Mouse (Mus musculus) ES-E14 (cell line): Measurements from ENCODE around the gene Erv3. TPM values are rescaled to one million over a fixed set of nuclear protein-coding genes. Genes with fewer than 3 reads are reported as not detected.

Experiments used
- DNase-seq: peaks from one replicate; pipeline ENCODE4 v3.0.0-alpha.2; 2013; ENCODE audit warnings: low read depth, low spot score
- H3K27ac ChIP-seq: 2 replicates; pipeline ENCODE4 v1.5.1; 2012; ENCODE audit warnings: low read depth, mild to moderate bottlenecking, low read length, moderate library complexity, mixed read lengths; ENCODE audit not compliant: poor library complexity, insufficient read depth, severe bottlenecking
- H3K36me3 ChIP-seq: 2 replicates; pipeline ENCODE4 v1.6.1; 2012; ENCODE audit warnings: mild to moderate bottlenecking, low read length, moderate library complexity, mixed read lengths; ENCODE audit not compliant: control insufficient read depth, poor library complexity, insufficient read depth, severe bottlenecking
- H3K4me1 ChIP-seq, 2 experiments: fragments of 150-350 bp in 1 of 2; sonication (generic) in 1 of 2; 2 replicates each; pipeline ENCODE4 v1.6.1; 2012; ENCODE audit warnings: low read length in 2 of 2, mild to moderate bottlenecking in 1 of 2, mixed read lengths in 1 of 2; ENCODE audit not compliant: control insufficient read depth in 2 of 2, insufficient read depth in 2 of 2, poor library complexity in 1 of 2
- H3K4me3 ChIP-seq, 2 experiments: fragments of 150-350 bp in 1 of 2; sonication (generic) in 1 of 2; 2 replicates each; pipeline ENCODE4 v1.5.1; 2012; ENCODE audit warnings: low read length in 2 of 2, low read depth in 1 of 2, mild to moderate bottlenecking in 1 of 2, mixed read lengths in 1 of 2; ENCODE audit not compliant: insufficient read depth in 1 of 2, poor library complexity in 1 of 2, severe bottlenecking in 1 of 2
- H3K9ac ChIP-seq: 2 replicates; pipeline ENCODE4 v1.6.1; 2012; ENCODE audit warnings: low read depth, mild to moderate bottlenecking, low read length, mixed read lengths; ENCODE audit not compliant: poor library complexity, insufficient read depth, severe bottlenecking
- H3K9me3 ChIP-seq: fragments of 150-350 bp; sonication (generic); 2 replicates; pipeline ENCODE4 v1.6.1; 2012; ENCODE audit warnings: low read depth, mild to moderate bottlenecking, low read length; ENCODE audit not compliant: control insufficient read depth, insufficient read depth
- CHD2 ChIP-seq: IDR thresholded peaks from 2 replicates; pipeline ENCODE4 v1.6.1; 2014; ENCODE audit warnings: mild to moderate bottlenecking, low read depth, low read length, inconsistent platforms
- HCFC1 ChIP-seq: IDR thresholded peaks from 2 replicates; pipeline ENCODE4 v1.6.1; 2012; ENCODE audit warnings: low read length, inconsistent platforms, borderline replicate concordance; ENCODE audit not compliant: insufficient read depth
- MAFK ChIP-seq: IDR thresholded peaks from 2 replicates; pipeline ENCODE4 v1.6.1; 2014; ENCODE audit warnings: mild to moderate bottlenecking, low read depth, low read length, inconsistent platforms; ENCODE audit not compliant: insufficient read depth
- ZC3H11A ChIP-seq: IDR thresholded peaks from 2 replicates; pipeline ENCODE4 v1.6.1; 2012; ENCODE audit warnings: low read depth, mild to moderate bottlenecking, inconsistent platforms, low read length, borderline replicate concordance
- ZNF384 ChIP-seq: IDR thresholded peaks from 2 replicates; pipeline ENCODE4 v1.6.1; 2012; ENCODE audit warnings: low read depth, low read length, inconsistent platforms
- in situ Hi-C, 2 experiments: fragments of 600-800 bp; cut with MboI; formaldehyde crosslinking; loops; one replicate each; pipeline ENCODE4 v1.15.1; 2025; ENCODE audit warnings: low sequenced_read_pairs in 2 of 2, inconsistent platforms in 1 of 2; ENCODE audit not compliant: unreplicated experiment in 2 of 2
- total RNA-seq: library from RNA; depleted of rRNA; stranded (reverse); fragments of 300-350 nt; gene quantifications from 2 replicates; pipeline ENCODE4 v1.2.3, GENCODE M21; 2012

Gene Erv3
- total RNA-seq, 1 experiment, result not detected

DNA sequence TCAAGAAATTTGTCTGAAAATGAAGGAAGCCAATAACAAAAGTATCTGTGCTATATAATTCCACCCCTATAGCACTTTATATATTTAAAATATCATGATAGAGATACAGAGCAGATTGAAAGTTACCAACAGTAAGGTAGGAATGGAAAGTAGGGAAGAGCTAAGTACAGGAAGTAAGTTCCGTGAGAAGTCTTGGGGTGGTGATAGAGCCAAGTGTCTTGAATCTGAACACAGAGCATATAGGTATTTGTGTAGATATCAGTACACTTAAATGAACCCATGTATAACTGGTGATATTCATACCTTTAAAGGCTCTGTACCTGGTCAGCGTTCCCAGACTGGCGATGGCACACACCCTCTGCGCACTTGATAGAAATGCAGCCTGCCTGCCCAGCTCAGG, 9.5 kb downstream of the Erv3 start:
- in situ Hi-C loops, result no loop called here
- H3K27ac ChIP-seq, result no peak overlapping the region

DNA sequence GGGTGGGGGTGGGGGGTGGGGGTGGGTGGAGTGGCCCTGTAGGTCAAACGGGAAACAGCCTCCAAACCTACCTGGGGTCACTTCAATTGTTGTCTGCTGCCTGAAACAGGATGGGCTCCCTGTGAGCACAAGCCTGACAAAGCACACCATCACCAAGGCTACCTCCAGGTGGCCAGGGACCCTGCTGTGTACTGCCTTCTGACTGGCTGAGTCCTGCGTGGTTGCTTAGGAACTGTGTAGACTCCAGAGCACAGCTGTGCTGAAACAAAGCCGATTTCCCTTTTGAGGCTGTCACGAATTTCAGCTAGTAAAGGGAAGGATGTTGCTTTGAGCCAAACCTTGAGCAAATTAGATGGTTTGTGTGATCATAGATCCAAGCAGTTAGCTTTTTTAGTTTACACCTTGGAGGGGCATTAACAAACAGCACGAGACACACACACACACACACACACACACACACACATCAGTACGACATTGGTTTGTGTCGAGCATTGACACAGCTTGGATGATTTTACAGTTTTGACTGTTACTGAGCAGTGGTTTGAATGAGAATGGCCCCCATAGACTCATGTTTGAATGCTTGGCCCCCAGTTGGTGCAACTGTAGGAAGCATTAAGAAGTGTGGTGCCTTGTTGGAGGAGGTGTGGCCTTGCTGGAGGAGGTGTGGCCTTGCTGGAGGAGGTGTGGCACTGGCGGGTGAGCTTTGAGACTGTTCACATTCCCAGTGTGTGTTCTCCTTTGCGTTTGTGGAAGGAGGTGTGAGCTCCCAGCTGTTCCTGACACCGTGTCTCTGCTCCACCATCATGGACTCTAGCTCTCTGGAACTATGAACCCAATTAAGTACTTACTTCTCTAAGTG, 11.8 kb downstream of the Erv3 start:
- in situ Hi-C loops, result loop anchor here in 1 of 2 experiments (25.0 kb wide), 1 partner anchor 390 kb away; the partner anchor contains the start of gene Tmem230
- peak; percentile 89 for DNase-seq
- Histone ChIP-seq H3K27ac (peak overlapping the region; percentile 98), H3K9me3 (no peaks in the 10 kb centered on the region), H3K36me3 (no peaks in the 10 kb centered on the region), H3K4me3 (peak overlapping the region; percentile 41 to 47; a peak in 3 of 4 replicates), H3K4me1 (peaks cover 15 to 23% of the 10 kb centered on the region in 2 experiments), H3K9ac (peak overlapping the region; percentile 53; the same call in 1 of the 2 replicates)
- TF ChIP-seq HCFC1 (no peak), MAFK (0 out of 2 replicates have a peak, but pooled peaks have one; percentile 2)

More for the DNA sequence above, 9.5 kb downstream of the Erv3 start:
- H3K4me3 ChIP-seq, result no peak overlapping the region
- no peaks in the 10 kb centered on the region for H3K9me3 ChIP-seq
- H3K4me1 ChIP-seq, result peaks cover 14 to 17% of the 10 kb centered on the region in 2 experiments
- H3K9ac ChIP-seq, result no peak overlapping the region
- no peaks in the 10 kb centered on the region for H3K36me3 ChIP-seq
- no peak for DNase-seq
- TF ChIP-seq ZC3H11A (no peak), MAFK (no peak), ZNF384 (no peak), CHD2 (no peak), HCFC1 (no peak)

DNA sequence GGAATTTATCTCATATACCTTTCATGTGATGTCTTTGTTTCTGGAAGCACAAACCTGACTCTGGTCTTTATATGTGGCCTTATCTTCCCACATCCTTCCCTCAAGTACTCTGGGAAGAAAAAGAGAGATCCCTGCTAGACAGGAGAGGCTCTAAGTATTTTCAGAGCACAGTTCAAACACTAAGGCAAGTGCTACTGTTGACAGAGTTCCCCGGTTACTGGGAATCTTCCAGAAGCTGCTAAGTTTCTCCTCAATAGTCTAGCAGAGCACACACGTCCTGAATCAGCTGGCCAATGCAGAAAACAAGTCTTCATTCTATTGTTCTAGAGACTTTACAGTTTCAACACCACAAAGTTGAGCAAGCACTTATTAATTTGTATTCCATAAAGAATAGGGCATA, 12.7 kb downstream of the Erv3 start:
- no peak for DNase-seq
- Histone ChIP-seq H3K9ac (no peak overlapping the region), H3K4me1 (peaks cover 17 to 31% of the 10 kb centered on the region in 2 experiments), H3K36me3 (no peaks in the 10 kb centered on the region), H3K27ac (peak overlapping the region; percentile 99; the same call in 1 of the 2 replicates), H3K4me3 (no peak overlapping the region), H3K9me3 (no peaks in the 10 kb centered on the region)
- in situ Hi-C loops, result loop anchor here in 1 of 2 experiments (25.0 kb wide), 1 partner anchor 390 kb away; the partner anchor contains the start of gene Tmem230
- TF ChIP-seq ZC3H11A, result no peak
- no peak for TF ChIP-seq HCFC1
- TF ChIP-seq MAFK, result no peak
- no peak for TF ChIP-seq CHD2
- no peak for TF ChIP-seq ZNF384

DNA sequence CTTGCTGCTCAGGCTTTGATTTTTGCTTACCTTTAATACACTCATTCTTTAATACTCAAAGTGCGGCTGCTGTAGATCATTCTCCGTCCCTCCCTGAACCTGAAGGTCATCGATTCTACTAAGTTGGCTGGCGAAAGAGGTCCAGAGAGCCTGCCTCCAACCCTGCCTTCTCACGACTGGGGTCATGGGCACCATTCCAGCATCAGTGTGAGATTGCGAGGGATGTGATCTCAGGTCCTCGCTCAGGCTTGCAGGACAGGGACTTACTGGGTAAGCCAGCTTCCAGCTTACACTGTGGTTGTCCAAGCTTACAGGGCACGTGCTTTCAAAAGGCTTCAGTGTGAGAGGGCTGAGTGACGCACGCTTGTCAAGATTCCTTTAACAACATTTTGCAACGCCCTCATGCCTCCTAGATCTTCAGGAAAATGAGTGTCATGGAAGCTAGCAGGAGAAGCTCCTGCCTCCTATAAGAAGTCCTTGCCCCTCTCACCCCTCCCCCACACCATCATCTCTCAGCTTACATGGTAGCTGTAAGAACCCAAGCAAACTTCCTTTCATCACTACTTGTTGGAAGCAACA, 13.3 kb downstream of the Erv3 start:
- Histone ChIP-seq H3K4me1 (peaks cover 17 to 32% of the 10 kb centered on the region in 2 experiments), H3K36me3 (no peaks in the 10 kb centered on the region), H3K9me3 (no peaks in the 10 kb centered on the region), H3K9ac (peak overlapping the region; percentile 21; the same call in 1 of the 2 replicates), H3K4me3 (peak overlapping the region in 1 of 2 experiments; percentile 4; a peak in 1 of 4 replicates), H3K27ac (peak overlapping the region; percentile 99)
- TF ChIP-seq ZC3H11A, result no peak
- no peak for TF ChIP-seq ZNF384
- TF ChIP-seq MAFK, result no peak
- no peak for TF ChIP-seq CHD2
- TF ChIP-seq HCFC1, result no peak
- DNase-seq, result no peak
- in situ Hi-C loops, result loop anchor here in 1 of 2 experiments (25.0 kb wide), 1 partner anchor 391 kb away; the partner anchor contains the start of gene Tmem230
